Mouse (Mus musculus) lung, embryonic 14.5 days (tissue): Measurements from ENCODE around the gene Kcnh1. TPM values are rescaled to one million over a fixed set of nuclear protein-coding genes. Genes with fewer than 3 reads are reported as not detected.

Experiments used
- ATAC-seq: fragments of 200-750 bp; cut with Nextera tagmentation; 2 replicates; pipeline ENCODE4 v1.8.0; 2017; ENCODE audit warnings: mild to moderate bottlenecking, moderate TSS enrichment, moderate library complexity; ENCODE audit not compliant: insufficient read depth
- DNase-seq: peaks from one replicate; pipeline ENCODE4 v3.0.0-alpha.2; 2015
- H3K27ac ChIP-seq: fragments of 300-500 bp; sonication (generic); 2 replicates; pipeline ENCODE4 v1.5.1; 2014; ENCODE audit warnings: low read depth, mild to moderate bottlenecking, moderate library complexity
- H3K27me3 ChIP-seq: fragments of 300-500 bp; sonication (generic); 2 replicates; pipeline ENCODE4 v1.6.1; 2014; ENCODE audit warnings: low read length, control low read depth; ENCODE audit not compliant: insufficient read depth
- H3K36me3 ChIP-seq: fragments of 300-500 bp; sonication (generic); 2 replicates; pipeline ENCODE4 v1.6.1; 2014; ENCODE audit warnings: control low read depth; ENCODE audit not compliant: insufficient read depth
- H3K4me1 ChIP-seq: fragments of 300-500 bp; sonication (generic); 2 replicates; pipeline ENCODE4 v1.6.1; 2014; ENCODE audit warnings: antibody characterized with exemption, control low read depth; ENCODE audit not compliant: insufficient read depth
- H3K4me2 ChIP-seq: fragments of 300-500 bp; sonication (generic); 2 replicates; pipeline ENCODE4 v1.6.1; 2014; ENCODE audit warnings: mild to moderate bottlenecking
- H3K4me3 ChIP-seq: fragments of 300-500 bp; sonication (generic); 2 replicates; pipeline ENCODE4 v1.5.1; 2014; ENCODE audit warnings: low read depth, low read length
- H3K9ac ChIP-seq: fragments of 300-500 bp; sonication (generic); 2 replicates; pipeline ENCODE4 v1.6.1; 2014
- H3K9me3 ChIP-seq: fragments of 300-500 bp; sonication (generic); 2 replicates; pipeline ENCODE4 v1.6.1; 2016; ENCODE audit warnings: low read depth, low read length, control low read depth
- CTCF ChIP-seq: IDR thresholded peaks from 2 replicates; pipeline ENCODE4 v1.5.1; 2016; ENCODE audit warnings: antibody characterized with exemption, low read depth
- WGBS: fragments of 180-500 bp; shearing (Covaris S2); extraction: QIAGEN DNeasy Blood & Tissue Kit; methylation state at CpG from one replicate; pipeline ENCODE4 v1.1.7; 2014; 5-methylcytosine and 5-hydroxymethylcytosine counted together
- polyA plus RNA-seq: library from polyadenylated mRNA; unstranded; fragments of >200 nt; fragmentation: Nextera tagmentation; extraction: Ambion mirVana; gene quantifications from 2 replicates; pipeline ENCODE4 v1.2.1, GENCODE M21; 2014

The Kcnh1 gene
- polyA plus RNA-seq, 1 experiment from 2014 or later = 2.0 TPM

- Histone ChIP-seq H3K4me2 (no peak overlapping the region), H3K27me3 (no peaks in the 10 kb centered on the region), H3K9ac (no peak overlapping the region), H3K36me3 (no peaks in the 10 kb centered on the region), H3K9me3 (no peaks in the 10 kb centered on the region), H3K4me3 (no peak overlapping the region), H3K4me1 (no peaks in the 10 kb centered on the region), H3K27ac (no peak overlapping the region)
- TF ChIP-seq CTCF = no peak
- 56% methylated on average over 5 of the region's 5 CpGs for WGBS
- DNase-seq = no peak
- ATAC-seq = no peak
Observed at GRCm38 (mm10) chr1:192446158-192446557, 255.6 kb downstream of the Kcnh1 start.

GRCm38 (mm10) chr1:192447666-192448065 is 257.1 kb downstream of the Kcnh1 start:
- no peak for TF ChIP-seq CTCF
- H3K4me1 ChIP-seq = no peaks in the 10 kb centered on the region
- 65% methylated on average over 2 of the region's 2 CpGs for WGBS
- H3K36me3 ChIP-seq = no peaks in the 10 kb centered on the region
- H3K27me3 ChIP-seq = no peaks in the 10 kb centered on the region
- no peaks in the 10 kb centered on the region for H3K9me3 ChIP-seq
- no peak for ATAC-seq
- no peak overlapping the region for H3K27ac ChIP-seq
- H3K9ac ChIP-seq = no peak overlapping the region
- no peak overlapping the region for H3K4me3 ChIP-seq
- no peak for DNase-seq
- no peak overlapping the region for H3K4me2 ChIP-seq

DNA sequence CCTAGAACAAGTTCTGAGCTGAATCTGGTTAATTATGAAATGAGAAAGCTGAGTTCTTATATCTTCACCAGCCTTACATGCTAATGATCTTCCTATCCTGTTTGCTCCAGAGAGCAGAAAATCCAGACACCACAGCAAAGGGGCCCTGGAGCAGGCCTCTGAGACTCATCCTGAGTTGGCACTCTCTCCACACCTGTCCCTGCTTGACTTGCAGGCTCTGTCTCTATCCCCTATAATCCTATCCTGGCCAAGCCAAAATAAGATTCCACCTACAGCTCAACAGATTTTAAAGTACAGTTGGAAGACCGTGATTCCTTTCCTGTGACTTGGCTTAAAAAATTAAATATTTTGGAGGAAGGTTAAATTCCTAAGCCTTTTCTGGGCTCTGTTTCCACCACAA is 257.9 kb downstream of the Kcnh1 start:
- Histone ChIP-seq H3K4me3 (no peak overlapping the region), H3K27ac (no peak overlapping the region), H3K4me1 (no peaks in the 10 kb centered on the region), H3K36me3 (no peaks in the 10 kb centered on the region), H3K4me2 (no peak overlapping the region), H3K9ac (no peak overlapping the region), H3K27me3 (no peaks in the 10 kb centered on the region), H3K9me3 (no peaks in the 10 kb centered on the region)
- no peak for DNase-seq
- 89% methylated on average over 1 of the region's 1 CpGs for whole genome bisulfite sequencing
- TF ChIP-seq CTCF = no peak
- ATAC-seq = no peak

DNA sequence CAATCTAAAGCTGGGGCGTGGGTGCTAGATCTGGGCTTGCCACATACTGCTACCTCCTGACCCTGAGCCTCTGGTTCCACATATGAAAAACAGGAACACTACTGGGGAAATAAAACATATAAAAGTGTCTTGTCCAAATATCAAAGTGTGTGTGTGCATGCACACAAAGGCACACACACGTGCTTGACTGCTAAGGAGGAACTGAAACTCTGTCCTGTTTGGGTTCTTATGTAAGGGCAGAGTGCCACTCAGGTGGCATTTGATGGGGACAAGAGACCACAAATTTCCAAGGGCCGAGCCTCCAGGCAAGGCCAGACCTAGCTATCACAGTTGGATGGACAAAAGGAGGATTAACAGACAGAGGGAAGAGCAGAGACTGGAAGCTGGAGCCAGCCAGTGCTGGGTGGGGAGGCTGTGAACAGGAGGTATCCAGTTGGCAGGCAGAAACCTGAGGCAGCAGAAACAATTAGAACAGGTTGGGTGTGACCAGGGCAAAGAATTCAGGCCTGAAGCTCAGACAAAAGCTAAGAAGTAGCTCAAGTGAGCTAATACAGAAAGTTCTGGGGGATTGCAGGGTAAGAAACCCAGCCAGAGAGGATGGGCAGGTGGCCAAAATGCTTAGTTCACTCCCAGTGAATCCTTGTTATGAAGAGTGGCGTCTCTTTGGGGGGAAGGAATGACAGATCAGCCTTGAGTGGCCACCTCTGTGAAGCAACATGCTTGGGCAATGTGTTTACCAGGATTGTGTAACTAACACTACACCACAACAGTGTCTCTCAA is 259.2 kb downstream of the Kcnh1 start:
- Histone ChIP-seq H3K4me3 (no peak overlapping the region), H3K4me2 (no peak overlapping the region), H3K36me3 (no peaks in the 10 kb centered on the region), H3K9me3 (no peaks in the 10 kb centered on the region), H3K27me3 (no peaks in the 10 kb centered on the region), H3K9ac (no peak overlapping the region), H3K27ac (peak overlapping the region; percentile 18; the same call in 1 of the 2 replicates), H3K4me1 (no peaks in the 10 kb centered on the region)
- WGBS = 56% methylated on average over 4 of the region's 4 CpGs
- TF ChIP-seq CTCF = no peak
- peak; percentile 68 for DNase-seq
- peak; percentile 35 for ATAC-seq

DNA sequence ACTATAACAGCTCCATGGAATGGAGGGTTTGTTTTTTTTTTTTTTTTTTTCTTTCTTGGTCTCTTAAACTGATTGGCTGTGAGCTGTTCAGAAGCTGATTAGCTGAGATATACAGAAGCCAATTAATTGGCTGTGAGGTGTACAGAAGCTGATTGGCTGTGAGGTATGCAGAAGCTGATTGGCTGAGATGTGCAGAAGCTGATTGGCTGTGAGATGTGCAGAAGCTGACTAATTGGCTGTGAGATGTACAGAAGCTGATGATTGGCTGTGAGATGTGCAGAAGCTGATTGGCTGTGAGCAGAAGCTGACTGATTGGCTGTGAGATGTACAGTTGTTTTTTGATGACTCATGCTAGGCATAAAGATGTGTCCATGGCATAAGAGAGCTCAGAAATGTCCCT is 259.9 kb downstream of the Kcnh1 start:
- no peak overlapping the region for H3K9ac ChIP-seq
- H3K4me2 ChIP-seq = no peak overlapping the region
- H3K27ac ChIP-seq = no peak overlapping the region
- no peaks in the 10 kb centered on the region for H3K4me1 ChIP-seq
- no peaks in the 10 kb centered on the region for H3K27me3 ChIP-seq
- ATAC-seq = 0 out of 2 replicates have a peak, but pooled peaks have one; percentile 12
- no peak overlapping the region for H3K4me3 ChIP-seq
- no peaks in the 10 kb centered on the region for H3K9me3 ChIP-seq
- DNase-seq = no peak
- no peak for TF ChIP-seq CTCF
- H3K36me3 ChIP-seq = no peaks in the 10 kb centered on the region

GRCm38 (mm10) chr1:192451722-192452121 is 261.1 kb downstream of the Kcnh1 start:
- TF ChIP-seq CTCF = no peak
- WGBS = 65% methylated on average over 4 of the region's 4 CpGs
- no peaks in the 10 kb centered on the region for H3K4me1 ChIP-seq

DNA sequence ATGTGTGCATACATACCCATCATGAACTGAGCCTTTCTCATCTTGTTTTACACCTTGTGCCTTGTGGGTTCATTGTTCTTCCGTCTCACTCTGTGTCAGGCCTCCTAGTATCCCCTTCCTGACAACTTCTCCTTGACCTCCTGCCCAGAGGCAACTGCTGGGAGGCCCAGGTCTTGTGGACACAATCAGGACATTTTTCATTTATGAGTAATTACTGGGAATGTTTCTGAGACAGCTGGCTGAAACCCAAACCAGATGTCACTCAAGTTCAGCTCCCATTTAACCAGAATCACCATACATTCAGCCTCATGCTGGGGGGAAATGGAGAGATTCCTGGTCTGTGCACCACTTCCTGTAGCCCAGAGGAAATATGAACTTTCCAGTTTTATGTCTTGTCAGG is 263.9 kb downstream of the Kcnh1 start:
- ATAC-seq = no peak
- WGBS = 22% methylated on average over 1 of the region's 1 CpGs

More at GRCm38 (mm10) chr1:192451722-192452121, 261.1 kb downstream of the Kcnh1 start:
- Histone ChIP-seq H3K27ac (no peak overlapping the region), H3K4me3 (no peak overlapping the region), H3K27me3 (no peaks in the 10 kb centered on the region), H3K9me3 (no peaks in the 10 kb centered on the region), H3K36me3 (no peaks in the 10 kb centered on the region), H3K9ac (no peak overlapping the region), H3K4me2 (no peak overlapping the region)
- ATAC-seq (no peak), DNase-seq (no peak)

More for the DNA sequence above, 263.9 kb downstream of the Kcnh1 start:
- Histone ChIP-seq H3K27ac (no peak overlapping the region), H3K4me1 (no peaks in the 10 kb centered on the region), H3K9me3 (no peaks in the 10 kb centered on the region), H3K4me2 (no peak overlapping the region), H3K36me3 (no peaks in the 10 kb centered on the region), H3K4me3 (no peak overlapping the region), H3K27me3 (no peaks in the 10 kb centered on the region), H3K9ac (no peak overlapping the region)
- TF ChIP-seq CTCF = no peak
- peak; percentile 39 for DNase-seq
